Mouse (Mus musculus): Measurements from ENCODE around the gene Slc35b1.

DNA sequence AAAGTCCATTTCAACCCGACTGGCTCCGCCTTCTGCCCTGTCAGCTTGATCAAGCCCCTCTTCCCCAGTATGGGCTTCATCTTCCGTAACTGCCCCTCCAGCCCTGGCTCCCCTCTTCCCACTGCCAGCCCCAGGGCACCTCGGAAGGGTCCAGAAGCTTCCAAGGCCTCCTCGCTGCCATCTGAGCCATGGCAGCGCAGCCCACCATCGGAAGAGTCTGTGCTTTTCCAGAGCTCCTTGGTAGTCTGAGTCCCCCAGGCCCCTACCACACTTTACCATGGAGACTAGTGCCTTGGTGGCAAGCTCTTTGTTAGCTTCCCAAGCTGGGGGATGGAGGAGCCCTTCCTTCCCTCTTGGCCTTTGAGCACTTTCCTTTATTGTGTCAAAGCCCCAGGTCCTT is 3.8 kb upstream of the Slc35b1 start:
- TF ChIP-seq CTCF (IDR thresholded peaks at IDR 0.05; ENCODE audit: control insufficient read depth, insufficient read depth, insufficient replicate concordance, low read depth, low read length) (no peak), POLR2A (IDR thresholded peaks at IDR 0.05; ENCODE audit: control insufficient read depth, low read depth, low read length) (no peak)
